Mouse (Mus musculus): Measurements from ENCODE around the gene Otop3. TPM values are rescaled to one million over a fixed set of nuclear protein-coding genes. Genes with fewer than 3 reads are reported as not detected.

The Otop3 gene
- total and polyA plus RNA-seq, 2 experiments, result not detected

GRCm38 (mm10) chr11:115367395-115367944 lies 32.9 kb downstream of the Otop3 start, which contains the start of gene Hid1:
Gene Hid1, minus strand, starts transcription at chr11:115367756.
- H3K36me3 ChIP-seq (ENCODE audit: control insufficient read depth, insufficient read depth, low read length), result no peaks in the 10 kb centered on the region
- peak within 1 kb of the TSS; percentile 61 for H3K4me3 ChIP-seq (ENCODE audit: insufficient read depth, low read depth, low read length)
- TF ChIP-seq POLR2A (IDR thresholded peaks at IDR 0.05; ENCODE audit: extremely low read depth, insufficient read depth, low read length) (0 out of 2 replicates have a peak, but pooled peaks have one; percentile 14), CTCF (IDR thresholded peaks at IDR 0.05; ENCODE audit: low read depth, low read length) (no peak)
- DNase-seq (ENCODE audit: extremely low read depth, low read depth, low spot score), result peak; percentile 38
- WGBS, result under 1% methylated on average over 39 of the region's 39 CpGs
- H3K79me2 ChIP-seq (ENCODE audit: control insufficient read depth, insufficient read depth, low read length), result no peaks in the 10 kb centered on the region
- H3K4me1 ChIP-seq (ENCODE audit: control insufficient read depth, insufficient read depth, low read length), result peaks cover 2% of the 10 kb centered on the region; the same call in 1 of the 2 replicates
- no peak within 1 kb of the TSS for H3K27ac ChIP-seq (replicated peaks; ENCODE audit: insufficient read depth, low read depth, low read length)
- peaks cover 4% of the 10 kb centered on the region for H3K27me3 ChIP-seq (ENCODE audit: control insufficient read depth, insufficient read depth, low read length)
- H3K9ac ChIP-seq (ENCODE audit: low read depth, low read length), result peak within 1 kb of the TSS; percentile 64

GRCm38 (mm10) chr11:115370368-115370767 lies 35.8 kb downstream of the Otop3 start:
- Histone ChIP-seq H3K4me3 (ENCODE audit: insufficient read depth, low read depth, low read length) (no peak overlapping the region), H3K79me2 (ENCODE audit: control insufficient read depth, insufficient read depth, low read length) (no peaks in the 10 kb centered on the region), H3K9ac (ENCODE audit: low read depth, low read length) (no peak overlapping the region), H3K27me3 (ENCODE audit: control insufficient read depth, insufficient read depth, low read length) (peaks cover 4% of the 10 kb centered on the region), H3K27ac (replicated peaks; ENCODE audit: insufficient read depth, low read depth, low read length) (no peak overlapping the region), H3K36me3 (ENCODE audit: control insufficient read depth, insufficient read depth, low read length) (no peaks in the 10 kb centered on the region), H3K4me1 (ENCODE audit: control insufficient read depth, insufficient read depth, low read length) (peaks cover 5% of the 10 kb centered on the region)
- no peak for TF ChIP-seq POLR2A (IDR thresholded peaks at IDR 0.05; ENCODE audit: extremely low read depth, insufficient read depth, low read length)
- no peak for TF ChIP-seq CTCF (IDR thresholded peaks at IDR 0.05; ENCODE audit: low read depth, low read length)
- whole genome bisulfite sequencing, result 80% methylated on average over 7 of the region's 7 CpGs
- DNase-seq (ENCODE audit: extremely low read depth, low read depth, low spot score), result no peak

GRCm38 (mm10) chr11:115371354-115371753 lies 36.8 kb downstream of the Otop3 start:
- 83% methylated on average over 8 of the region's 8 CpGs for WGBS
- H3K79me2 ChIP-seq (ENCODE audit: control insufficient read depth, insufficient read depth, low read length), result no peaks in the 10 kb centered on the region
- H3K27ac ChIP-seq (replicated peaks; ENCODE audit: insufficient read depth, low read depth, low read length), result no peak overlapping the region
- H3K9ac ChIP-seq (ENCODE audit: low read depth, low read length), result no peak overlapping the region
- peaks cover 5% of the 10 kb centered on the region for H3K4me1 ChIP-seq (ENCODE audit: control insufficient read depth, insufficient read depth, low read length)
- H3K27me3 ChIP-seq (ENCODE audit: control insufficient read depth, insufficient read depth, low read length), result peaks cover 4% of the 10 kb centered on the region
- TF ChIP-seq POLR2A (IDR thresholded peaks at IDR 0.05; ENCODE audit: extremely low read depth, insufficient read depth, low read length), result no peak
- no peak for TF ChIP-seq CTCF (IDR thresholded peaks at IDR 0.05; ENCODE audit: low read depth, low read length)
- H3K36me3 ChIP-seq (ENCODE audit: control insufficient read depth, insufficient read depth, low read length), result no peaks in the 10 kb centered on the region
- no peak overlapping the region for H3K4me3 ChIP-seq (ENCODE audit: insufficient read depth, low read depth, low read length)
- DNase-seq (ENCODE audit: extremely low read depth, low read depth, low spot score), result no peak

- no peak overlapping the region for H3K4me3 ChIP-seq (ENCODE audit: insufficient read depth, low read depth, low read length)
- H3K79me2 ChIP-seq (ENCODE audit: control insufficient read depth, insufficient read depth, low read length), result no peaks in the 10 kb centered on the region
- peaks cover 5% of the 10 kb centered on the region for H3K4me1 ChIP-seq (ENCODE audit: control insufficient read depth, insufficient read depth, low read length)
- TF ChIP-seq POLR2A (IDR thresholded peaks at IDR 0.05; ENCODE audit: extremely low read depth, insufficient read depth, low read length) (no peak), CTCF (IDR thresholded peaks at IDR 0.05; ENCODE audit: low read depth, low read length) (no peak)
- no peak overlapping the region for H3K9ac ChIP-seq (ENCODE audit: low read depth, low read length)
- DNase-seq (ENCODE audit: extremely low read depth, low read depth, low spot score), result no peak
- peaks cover under 1% of the 10 kb centered on the region for H3K27me3 ChIP-seq (ENCODE audit: control insufficient read depth, insufficient read depth, low read length)
- H3K27ac ChIP-seq (replicated peaks; ENCODE audit: insufficient read depth, low read depth, low read length), result no peak overlapping the region
- H3K36me3 ChIP-seq (ENCODE audit: control insufficient read depth, insufficient read depth, low read length), result no peaks in the 10 kb centered on the region
- WGBS, result 88% methylated on average over 1 of the region's 1 CpGs
Observed at GRCm38 (mm10) chr11:115372015-115372414, 37.5 kb downstream of the Otop3 start.

GRCm38 (mm10) chr11:115372737-115373136 lies 38.2 kb downstream of the Otop3 start:
- no peaks in the 10 kb centered on the region for H3K36me3 ChIP-seq (ENCODE audit: control insufficient read depth, insufficient read depth, low read length)
- peaks cover 4% of the 10 kb centered on the region for H3K4me1 ChIP-seq (ENCODE audit: control insufficient read depth, insufficient read depth, low read length)
- no peaks in the 10 kb centered on the region for H3K79me2 ChIP-seq (ENCODE audit: control insufficient read depth, insufficient read depth, low read length)
- H3K9ac ChIP-seq (ENCODE audit: low read depth, low read length), result no peak overlapping the region
- TF ChIP-seq CTCF (IDR thresholded peaks at IDR 0.05; ENCODE audit: low read depth, low read length), result no peak
- TF ChIP-seq POLR2A (IDR thresholded peaks at IDR 0.05; ENCODE audit: extremely low read depth, insufficient read depth, low read length), result no peak
- H3K4me3 ChIP-seq (ENCODE audit: insufficient read depth, low read depth, low read length), result no peak overlapping the region
- H3K27ac ChIP-seq (replicated peaks; ENCODE audit: insufficient read depth, low read depth, low read length), result no peak overlapping the region
- DNase-seq (ENCODE audit: extremely low read depth, low read depth, low spot score), result no peak
- H3K27me3 ChIP-seq (ENCODE audit: control insufficient read depth, insufficient read depth, low read length), result no peaks in the 10 kb centered on the region
- WGBS, result 58% methylated on average over 2 of the region's 2 CpGs
